Mouse (Mus musculus) limb, embryonic 11.5 days (tissue): ENCODE measurements around the gene Ktn1. TPM values are rescaled to one million over a fixed set of nuclear protein-coding genes. Genes with fewer than 3 reads are reported as not detected.

ENCODE experiments used
- ATAC-seq: fragments of 200-750 bp; cut with Nextera tagmentation; 2 replicates; pipeline ENCODE4 v1.8.0; 2017; ENCODE audit warnings: low read depth; ENCODE audit not compliant: insufficient number of reproducible peaks, low FRiP score, low TSS enrichment
- DNase-seq: peaks from one replicate; pipeline ENCODE4 v3.0.0-alpha.2; 2015; ENCODE audit warnings: low spot score
- H3K27ac ChIP-seq: fragments of 300-500 bp; sonication (generic); replicated peaks from 2 replicates; pipeline ENCODE4 v1.5.1; 2014; ENCODE audit warnings: low read depth, mild to moderate bottlenecking, low read length
- H3K27me3 ChIP-seq: fragments of 300-500 bp; sonication (generic); 2 replicates; pipeline ENCODE4 v1.6.1; 2014; ENCODE audit warnings: mild to moderate bottlenecking, low read length, mixed read lengths; ENCODE audit not compliant: control insufficient read depth, insufficient read depth
- H3K36me3 ChIP-seq: fragments of 300-500 bp; sonication (generic); 2 replicates; pipeline ENCODE4 v1.6.1; 2014; ENCODE audit warnings: mild to moderate bottlenecking, low read length, moderate library complexity, mixed read lengths; ENCODE audit not compliant: control insufficient read depth, insufficient read depth
- H3K4me1 ChIP-seq: fragments of 300-500 bp; sonication (generic); 2 replicates; pipeline ENCODE4 v1.6.1; 2014; ENCODE audit warnings: low read length, mixed read lengths; ENCODE audit not compliant: control insufficient read depth, insufficient read depth
- H3K4me2 ChIP-seq: fragments of 300-500 bp; sonication (generic); 2 replicates; pipeline ENCODE4 v1.6.1; 2014; ENCODE audit warnings: low read depth, mild to moderate bottlenecking, moderate library complexity; ENCODE audit not compliant: severe bottlenecking
- H3K4me3 ChIP-seq: fragments of 300-500 bp; sonication (generic); 2 replicates; pipeline ENCODE4 v1.5.1; 2014; ENCODE audit warnings: low read depth, low read length
- H3K9ac ChIP-seq: fragments of 300-500 bp; sonication (generic); 2 replicates; pipeline ENCODE4 v1.6.1; 2014; ENCODE audit warnings: mild to moderate bottlenecking, low read length
- H3K9me3 ChIP-seq: fragments of 300-500 bp; sonication (generic); 2 replicates; pipeline ENCODE4 v1.6.1; 2016; ENCODE audit warnings: low read length; ENCODE audit not compliant: control insufficient read depth
- WGBS: fragments of 180-500 bp; shearing (Covaris S2); extraction: QIAGEN DNeasy Blood & Tissue Kit; methylation state at CpG from one replicate; pipeline ENCODE4 v1.1.7; 2014; 5-methylcytosine and 5-hydroxymethylcytosine counted together
- polyA plus RNA-seq: library from polyadenylated mRNA; unstranded; fragments of >200 nt; fragmentation: Nextera tagmentation; extraction: Ambion mirVana; gene quantifications from 2 replicates; pipeline ENCODE4 v1.2.1, GENCODE M21; 2014

Ktn1 gene
- polyA plus RNA-seq, 1 experiment from 2014 or later = 75.0 TPM

GRCm38 (mm10) chr14:47634410-47634809 lies 13.8 kb upstream of the Ktn1 start:
- WGBS = 61% methylated on average over 9 of the region's 9 CpGs
- peak; percentile 30 for DNase-seq
- Histone ChIP-seq H3K4me1 (no peaks in the 10 kb centered on the region), H3K36me3 (no peaks in the 10 kb centered on the region), H3K27me3 (no peaks in the 10 kb centered on the region), H3K4me3 (no peak overlapping the region), H3K9ac (no peak overlapping the region), H3K9me3 (no peaks in the 10 kb centered on the region), H3K27ac (no peak overlapping the region), H3K4me2 (no peak overlapping the region)
- ATAC-seq = no peak

- Histone ChIP-seq H3K27ac (no peak overlapping the region), H3K9ac (no peak overlapping the region), H3K9me3 (no peaks in the 10 kb centered on the region), H3K27me3 (no peaks in the 10 kb centered on the region), H3K4me1 (no peaks in the 10 kb centered on the region), H3K4me2 (no peak overlapping the region), H3K36me3 (no peaks in the 10 kb centered on the region), H3K4me3 (no peak overlapping the region)
- ATAC-seq (0 out of 2 replicates have a peak, but pooled peaks have one; percentile 26), DNase-seq (no peak)
- WGBS = 65% methylated on average over 7 of the region's 7 CpGs
These were observed 13.4 kb upstream of the Ktn1 start for GRCm38 (mm10) chr14:47634846-47635245.

- Histone ChIP-seq H3K4me1 (no peaks in the 10 kb centered on the region), H3K4me2 (no peak overlapping the region), H3K27me3 (no peaks in the 10 kb centered on the region), H3K9me3 (no peaks in the 10 kb centered on the region), H3K36me3 (no peaks in the 10 kb centered on the region), H3K4me3 (no peak overlapping the region), H3K27ac (no peak overlapping the region), H3K9ac (no peak overlapping the region)
- ATAC-seq (no peak), DNase-seq (no peak)
- WGBS = 85% methylated on average over 4 of the region's 4 CpGs
These were observed 9.8 kb upstream of the Ktn1 start for GRCm38 (mm10) chr14:47638316-47638895.

- DNase-seq (no peak), ATAC-seq (no peak)
- H3K4me3 ChIP-seq = no peak overlapping the region
- H3K4me1 ChIP-seq = peaks cover 4% of the 10 kb centered on the region; the same call in 1 of the 2 replicates
- no peaks in the 10 kb centered on the region for H3K36me3 ChIP-seq
- WGBS = 69% methylated on average over 7 of the region's 7 CpGs
- no peak overlapping the region for H3K9ac ChIP-seq
- H3K4me2 ChIP-seq = no peak overlapping the region
- no peaks in the 10 kb centered on the region for H3K27me3 ChIP-seq
- no peak overlapping the region for H3K27ac ChIP-seq
- no peaks in the 10 kb centered on the region for H3K9me3 ChIP-seq
These were observed 2.6 kb upstream of the Ktn1 start for GRCm38 (mm10) chr14:47645620-47646019.

- DNase-seq (no peak), ATAC-seq (no peak)
- H3K36me3 ChIP-seq = no peaks in the 10 kb centered on the region
- H3K4me2 ChIP-seq = no peak overlapping the region
- WGBS = 50% methylated on average over 5 of the region's 5 CpGs
- H3K4me3 ChIP-seq = no peak overlapping the region
- H3K27ac ChIP-seq = no peak overlapping the region
- H3K4me1 ChIP-seq = peaks cover 4% of the 10 kb centered on the region; the same call in 1 of the 2 replicates
- no peaks in the 10 kb centered on the region for H3K27me3 ChIP-seq
- H3K9me3 ChIP-seq = no peaks in the 10 kb centered on the region
- H3K9ac ChIP-seq = no peak overlapping the region
These were observed 2.0 kb upstream of the Ktn1 start for GRCm38 (mm10) chr14:47646246-47646645.

GRCm38 (mm10) chr14:47646696-47647516 lies 1.3 kb upstream of the Ktn1 start:
- 79% methylated on average over 9 of the region's 9 CpGs for WGBS
- H3K9me3 ChIP-seq = no peaks in the 10 kb centered on the region
- ATAC-seq = no peak
- no peaks in the 10 kb centered on the region for H3K27me3 ChIP-seq
- no peak for DNase-seq
- no peak overlapping the region for H3K27ac ChIP-seq
- no peaks in the 10 kb centered on the region for H3K36me3 ChIP-seq
- H3K4me1 ChIP-seq = peaks cover 4% of the 10 kb centered on the region; the same call in 1 of the 2 replicates
- H3K9ac ChIP-seq = no peak overlapping the region
- H3K4me2 ChIP-seq = no peak overlapping the region
- no peak overlapping the region for H3K4me3 ChIP-seq

- peak overlapping the region; percentile 97 for H3K9ac ChIP-seq
- DNase-seq (no peak), ATAC-seq (peak; percentile 92)
- no peaks in the 10 kb centered on the region for H3K27me3 ChIP-seq
- peak overlapping the region; percentile 93 for H3K27ac ChIP-seq
- H3K4me3 ChIP-seq = peak overlapping the region; percentile 92
- WGBS = under 1% methylated on average over 68 of the region's 82 CpGs
- peaks cover 4% of the 10 kb centered on the region; the same call in 1 of the 2 replicates for H3K4me1 ChIP-seq
- peak overlapping the region; percentile 75 for H3K4me2 ChIP-seq
- H3K36me3 ChIP-seq = no peaks in the 10 kb centered on the region
- no peaks in the 10 kb centered on the region for H3K9me3 ChIP-seq
These were observed 720 bp downstream of the Ktn1 start for GRCm38 (mm10) chr14:47648706-47649630.
